Mouse (Mus musculus): ENCODE results near the gene Rbfox3.

Gene Rbfox3

DNA sequence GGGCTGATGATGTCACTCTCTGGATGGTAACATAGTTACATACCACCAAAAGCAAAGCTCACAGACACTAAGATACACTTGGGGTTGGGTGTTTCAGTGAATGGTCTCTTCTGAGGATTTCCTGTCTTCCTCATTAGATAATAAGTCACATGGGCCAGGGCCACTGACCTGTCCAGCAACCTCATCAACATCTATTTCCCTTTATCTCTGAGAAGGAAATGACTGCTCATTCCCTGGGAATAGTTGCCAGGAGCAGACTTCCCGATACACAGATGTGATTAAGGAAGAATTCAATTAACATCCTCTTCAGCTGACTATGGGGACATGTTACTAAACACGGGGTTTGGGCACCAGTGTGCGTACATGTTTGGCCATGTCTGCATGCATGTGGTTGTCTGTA lies 245.2 kb downstream of the Rbfox3 start:
- DNase-seq (ENCODE audit: low spot score), result no peak

DNA sequence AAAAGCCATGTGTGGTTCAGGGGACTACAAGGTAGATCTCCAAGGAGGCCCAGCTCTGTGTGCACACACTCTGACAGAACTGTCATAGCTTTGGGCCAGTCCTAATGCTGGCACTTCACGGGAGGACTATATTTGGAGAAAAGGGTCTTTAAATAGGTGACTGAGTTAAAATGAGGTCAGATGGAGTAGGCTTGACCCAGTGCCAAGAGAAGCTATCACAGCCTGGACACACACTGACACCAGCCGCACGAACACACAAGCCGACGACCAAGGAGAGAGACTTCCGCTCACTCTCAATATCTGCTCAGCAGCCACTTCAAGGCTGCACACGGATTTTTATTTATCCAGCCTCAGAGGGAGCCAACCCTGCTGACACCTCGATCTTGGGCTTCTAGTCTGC lies 248.1 kb downstream of the Rbfox3 start:
- DNase-seq (ENCODE audit: low spot score), result no peak

DNA sequence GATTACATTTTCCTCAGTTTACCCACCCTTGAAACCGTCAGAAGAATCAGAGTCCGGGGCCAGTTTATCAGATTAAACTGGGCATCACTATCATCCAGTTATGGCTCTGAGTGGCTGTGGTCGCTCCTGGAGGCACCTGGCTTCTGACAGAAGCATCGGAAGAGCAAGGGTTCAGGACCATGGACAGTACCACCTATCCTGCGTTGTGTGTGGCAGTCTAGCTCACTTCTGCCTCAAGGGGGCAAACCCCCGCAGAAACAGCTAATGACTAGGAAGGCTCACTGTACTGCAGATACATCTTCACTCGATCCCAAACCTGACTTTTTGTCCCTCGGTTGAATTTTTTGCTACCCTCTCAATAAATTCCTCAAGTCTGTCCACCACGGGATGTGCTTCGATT lies 252.1 kb downstream of the Rbfox3 start:
- peak; percentile 36 for DNase-seq (ENCODE audit: low spot score)

DNA sequence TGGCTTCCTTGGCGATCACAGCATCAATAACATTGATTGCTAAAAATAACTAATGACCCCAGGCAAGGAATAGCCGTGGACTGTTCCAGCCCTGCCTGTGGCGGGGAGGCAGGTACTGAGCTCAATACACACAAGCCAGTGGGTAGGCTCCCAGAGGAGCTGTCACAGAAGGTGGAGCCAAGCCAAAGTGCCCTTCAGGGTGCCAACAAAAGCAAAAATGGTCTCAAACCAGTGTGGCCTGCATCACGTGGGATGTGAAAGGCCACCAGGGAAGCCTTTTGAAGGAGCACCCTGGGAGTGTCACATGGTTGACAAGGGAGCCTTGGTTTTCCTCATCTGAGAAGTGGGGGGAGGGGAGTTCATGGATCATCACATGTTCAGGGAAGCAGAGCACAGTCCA lies 255.6 kb downstream of the Rbfox3 start:
- DNase-seq (ENCODE audit: low spot score), result no peak

DNA sequence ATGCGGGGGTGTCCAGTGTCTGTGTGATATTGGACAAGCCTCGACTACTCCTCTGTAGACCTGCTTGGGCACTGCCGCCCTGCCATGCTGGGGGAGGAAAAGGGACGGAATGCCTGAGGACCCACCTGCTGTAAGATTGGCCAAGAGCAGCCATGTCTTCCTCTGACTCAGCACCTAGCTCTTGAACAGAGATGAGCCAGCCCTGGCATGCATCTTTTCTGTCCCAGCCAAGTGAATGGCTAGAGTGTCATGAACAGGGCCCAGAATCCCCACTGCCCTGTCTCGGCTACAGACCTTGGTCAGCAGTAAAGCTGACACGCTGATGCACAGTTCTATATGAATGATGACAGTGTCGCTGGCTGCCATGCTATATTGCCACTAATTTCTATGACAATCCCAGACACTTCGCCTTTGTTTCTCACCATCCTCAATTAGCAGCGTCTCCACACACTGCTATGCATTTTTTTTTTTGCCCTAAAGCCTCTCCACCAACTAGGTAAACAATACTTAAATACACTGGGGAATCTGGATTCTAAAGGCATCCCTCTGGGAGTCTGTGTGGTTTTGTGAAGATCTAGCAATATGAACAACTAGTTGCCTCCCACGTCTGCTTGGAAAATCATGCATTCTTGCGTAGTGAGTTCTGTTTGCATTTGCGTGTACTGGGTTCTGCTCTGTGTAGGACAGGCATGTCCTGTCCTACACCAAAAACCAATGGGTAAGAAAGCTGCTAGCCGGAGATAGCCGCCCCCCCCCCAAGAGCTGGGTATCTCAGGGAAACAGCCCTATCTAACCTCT lies 257.7 kb downstream of the Rbfox3 start:
- DNase-seq (ENCODE audit: low spot score), result no peak

DNA sequence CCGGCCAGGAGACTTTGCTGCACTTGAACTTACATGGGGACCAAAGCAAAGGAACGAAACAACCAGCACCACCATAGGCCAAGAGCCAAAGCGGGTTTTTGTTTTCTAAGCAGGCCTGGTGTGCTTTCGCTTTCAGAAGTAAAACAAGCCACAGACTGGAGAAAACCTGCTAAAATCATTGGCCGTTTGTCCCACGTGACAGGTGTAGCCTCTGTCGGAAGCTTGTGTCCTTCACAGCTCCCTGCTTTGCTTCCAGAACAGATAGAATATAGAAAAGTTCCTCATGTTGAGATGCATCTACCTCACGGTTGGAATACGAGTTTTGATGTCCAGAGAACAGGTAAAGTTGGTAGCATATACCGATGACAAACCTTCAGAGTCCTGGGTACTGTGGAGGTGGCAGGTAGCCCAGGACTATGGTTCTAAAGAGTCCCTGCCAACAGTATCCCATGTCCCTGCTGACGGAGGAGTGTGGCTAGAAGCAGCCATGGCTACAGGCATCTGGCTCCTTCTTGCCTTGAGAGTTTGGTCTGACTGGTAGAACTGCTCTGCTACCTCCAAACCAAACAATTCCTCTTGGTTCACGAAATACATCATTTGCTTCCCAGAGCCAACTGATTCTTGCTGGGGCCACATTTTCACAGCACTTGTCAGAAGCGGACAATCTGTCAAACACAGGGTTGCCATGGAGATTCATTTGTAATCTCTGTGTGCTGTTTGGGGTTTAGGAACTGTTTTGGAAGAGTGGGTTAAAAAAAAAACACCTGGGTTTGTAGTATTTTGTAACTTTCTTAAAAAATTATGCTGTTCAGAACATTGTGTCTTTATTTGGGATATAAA lies 258.8 kb downstream of the Rbfox3 start:
- DNase-seq (ENCODE audit: low spot score), result no peak

DNA sequence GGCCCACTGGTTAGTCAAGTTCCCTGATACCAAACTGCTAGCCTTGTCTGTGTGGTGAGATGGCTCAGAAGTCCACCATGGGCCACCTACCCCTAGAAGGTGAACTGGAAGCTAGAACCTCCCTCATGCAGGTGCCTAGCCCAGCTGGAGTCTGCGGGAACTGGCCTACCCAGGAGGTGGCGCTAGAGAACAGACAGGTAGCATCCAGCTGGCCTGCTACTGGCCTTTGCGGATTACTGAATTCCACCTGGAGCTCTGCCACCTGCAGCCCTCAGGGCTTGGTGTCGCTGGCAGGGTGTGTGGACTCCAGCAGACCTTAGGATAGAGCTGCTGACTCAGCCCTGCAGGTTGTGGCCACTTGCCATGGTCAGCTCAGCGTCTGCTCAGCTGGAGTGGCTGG lies 263.0 kb downstream of the Rbfox3 start:
- no peak for DNase-seq (ENCODE audit: low spot score)

DNA sequence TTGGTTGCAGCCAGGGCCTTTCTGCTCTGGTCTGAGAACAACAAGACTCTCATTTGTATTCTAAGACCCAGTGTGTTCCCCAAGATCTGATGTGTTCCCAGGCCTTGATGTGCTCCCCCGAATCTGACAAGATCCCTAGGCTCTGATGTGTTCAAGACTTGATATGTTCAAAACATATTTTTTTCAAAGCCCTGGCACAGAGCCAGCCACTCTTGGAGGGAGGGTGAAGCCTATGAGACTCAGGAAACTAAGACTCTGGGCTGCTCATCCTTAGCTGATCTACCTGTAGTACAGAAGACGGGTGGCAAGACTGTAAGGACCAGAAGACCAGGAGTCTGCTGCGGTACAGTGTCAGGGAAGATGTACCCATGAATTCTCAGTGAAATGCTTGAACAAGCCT lies 264.5 kb downstream of the Rbfox3 start:
- no peak for DNase-seq (ENCODE audit: low spot score)

DNA sequence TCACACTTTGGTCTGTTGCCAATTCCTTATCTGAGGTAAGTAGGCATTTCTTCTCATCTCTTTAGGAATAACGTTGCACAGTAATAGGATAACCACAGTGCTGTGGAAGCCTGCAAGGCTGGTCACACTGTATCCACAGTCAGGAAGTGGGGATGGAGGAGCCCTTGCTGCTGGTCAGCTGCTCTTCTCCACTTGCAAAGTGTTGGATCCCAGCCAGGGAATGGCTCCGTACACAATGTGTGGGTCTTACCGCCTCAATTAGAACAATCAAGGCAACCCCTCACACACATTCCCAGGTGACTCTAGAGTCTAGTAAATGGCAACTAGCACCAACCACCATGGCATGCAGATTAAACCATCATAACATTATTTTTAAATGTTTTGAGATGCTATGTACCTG lies 266.2 kb downstream of the Rbfox3 start:
- DNase-seq (ENCODE audit: low spot score), result no peak

DNA sequence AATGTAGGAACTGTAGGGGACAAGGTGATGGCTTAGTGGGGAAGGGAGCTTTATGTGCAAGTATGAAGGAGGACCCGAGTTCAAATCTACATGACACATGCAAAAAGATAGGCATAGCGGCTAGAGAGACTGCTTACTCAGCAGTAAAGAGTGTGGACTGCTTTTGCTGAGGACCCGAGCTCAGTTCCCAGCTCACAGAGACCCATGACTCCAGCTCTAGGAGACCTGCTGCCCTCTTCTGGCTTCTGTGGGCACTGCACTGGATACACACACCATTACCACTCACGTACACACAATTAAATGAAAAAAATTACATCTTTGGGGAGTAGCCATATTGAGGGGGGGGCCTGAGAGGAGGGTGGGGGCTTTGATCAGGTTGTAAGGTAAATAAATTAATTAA lies 270.7 kb downstream of the Rbfox3 start:
- no peak for DNase-seq (ENCODE audit: low spot score)

DNA sequence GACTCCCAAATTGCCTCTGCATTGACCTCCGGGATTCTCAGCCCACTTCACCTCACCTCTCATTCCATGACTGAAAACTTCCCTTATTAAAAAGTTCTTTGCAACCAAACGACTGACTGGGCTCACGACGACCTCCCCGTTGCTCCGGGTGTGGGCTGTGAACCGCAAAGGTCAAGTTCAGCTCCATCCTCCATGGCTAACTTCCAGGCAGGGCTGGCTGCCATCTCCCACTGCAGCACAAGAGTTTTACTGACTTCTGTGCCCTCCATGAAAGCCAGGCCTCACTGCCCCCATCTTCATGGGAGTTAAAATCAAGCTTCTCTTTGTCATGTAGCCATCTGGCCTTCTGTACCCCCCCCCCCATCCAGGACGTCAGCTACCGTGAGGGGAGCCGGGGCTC lies 273.7 kb downstream of the Rbfox3 start:
- no peak for DNase-seq (ENCODE audit: low spot score)

DNA sequence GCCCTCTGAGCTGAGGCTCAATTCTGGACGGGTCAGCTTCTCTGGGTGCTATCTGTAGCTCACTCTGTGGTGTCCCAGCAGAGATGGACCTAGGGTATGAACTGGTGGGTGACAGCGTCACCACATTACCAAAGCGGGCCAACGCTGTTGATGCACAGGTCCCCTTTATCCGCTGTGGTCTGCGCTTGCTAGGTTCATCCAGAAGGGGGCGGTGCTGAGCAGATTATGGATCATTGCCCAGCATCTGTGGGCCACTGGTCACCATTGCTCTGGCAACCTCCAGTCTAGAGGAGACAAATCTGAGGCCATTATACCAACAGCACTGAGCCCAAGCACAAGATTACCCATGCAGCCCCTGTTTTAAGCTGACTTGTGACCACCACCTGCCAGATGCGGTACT lies 276.8 kb downstream of the Rbfox3 start:
- no peak for DNase-seq (ENCODE audit: low spot score)

DNA sequence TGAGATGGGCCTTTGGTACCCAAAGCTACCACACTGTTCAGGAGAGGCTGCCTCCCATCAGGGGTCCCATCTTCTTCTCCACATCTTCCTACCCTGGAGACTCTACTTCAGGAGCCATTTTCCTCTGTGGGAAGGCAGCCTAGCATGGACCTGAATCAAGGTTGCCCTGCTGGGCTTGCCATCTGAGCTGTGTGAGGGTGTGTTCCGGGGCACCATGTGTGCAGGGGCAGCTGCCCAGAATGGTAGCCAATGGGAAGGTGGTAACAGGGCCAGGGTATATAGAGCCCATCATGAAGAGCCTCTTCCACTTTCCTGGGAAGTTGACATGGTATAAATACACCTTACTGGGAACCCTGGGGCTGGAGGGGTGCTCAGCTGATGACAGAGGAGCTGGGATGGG lies 281.7 kb downstream of the Rbfox3 start:
- DNase-seq (ENCODE audit: low spot score), result no peak

DNA sequence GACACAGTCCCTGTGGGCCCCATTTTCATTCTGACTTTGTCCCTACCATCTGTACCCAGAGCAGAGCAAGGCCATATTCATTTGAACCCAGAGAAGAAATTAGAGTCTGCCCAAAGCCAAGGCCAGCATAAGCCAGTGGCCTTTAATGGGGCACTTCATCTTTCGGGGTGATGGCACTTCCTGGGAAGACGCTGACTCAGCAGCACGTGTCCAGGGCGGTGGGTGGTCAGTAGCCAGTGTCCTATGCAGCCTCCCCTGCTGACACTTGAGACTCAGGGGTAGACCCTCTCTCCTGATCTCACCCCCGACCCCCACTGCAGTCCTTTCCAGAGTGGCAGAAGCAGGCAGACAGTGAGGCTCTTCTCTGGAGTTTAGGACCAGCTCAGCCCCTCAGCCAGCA lies 283.9 kb downstream of the Rbfox3 start:
- DNase-seq (ENCODE audit: low spot score), result no peak

DNA sequence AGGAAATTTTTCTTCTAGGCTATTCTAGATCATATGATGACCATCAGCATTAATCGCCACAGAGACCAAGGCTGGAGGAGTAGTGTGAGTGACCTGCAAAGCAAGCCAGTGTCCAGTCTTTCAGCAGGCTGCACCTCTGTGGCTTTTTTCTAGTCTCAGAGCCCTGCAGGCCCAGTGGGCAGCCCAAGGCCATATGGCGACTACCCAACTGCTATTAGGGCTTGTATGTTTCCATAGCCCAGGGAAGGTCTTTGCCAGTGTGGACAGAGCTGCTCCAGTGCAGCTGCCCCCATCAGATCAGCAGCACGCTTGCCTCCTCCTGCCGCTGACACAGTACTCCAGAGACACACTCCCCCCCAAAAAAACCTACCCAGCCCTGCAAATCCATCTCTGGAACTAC lies 290.5 kb downstream of the Rbfox3 start:
- no peak for DNase-seq (ENCODE audit: low spot score)

DNA sequence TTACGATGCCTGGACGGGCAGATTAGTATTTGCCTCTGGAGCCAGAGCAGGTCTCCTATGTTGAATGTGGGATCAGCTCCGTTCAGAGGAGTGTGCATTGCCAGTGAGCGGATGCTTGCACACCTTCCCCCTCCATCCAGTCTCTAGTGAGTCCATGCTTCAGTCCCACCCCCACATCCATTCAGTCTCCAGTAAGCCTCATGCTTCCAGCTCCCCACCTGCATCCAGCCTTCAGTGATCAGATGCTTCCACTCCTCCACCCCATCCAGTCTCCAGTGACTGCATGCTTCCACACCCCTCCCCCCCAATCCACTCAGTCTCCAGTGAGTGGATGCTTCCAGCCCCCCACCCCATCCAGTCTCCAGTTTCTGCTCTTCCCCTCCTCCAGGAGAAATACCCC lies 297.3 kb downstream of the Rbfox3 start:
- no peak for DNase-seq (ENCODE audit: low spot score)

DNA sequence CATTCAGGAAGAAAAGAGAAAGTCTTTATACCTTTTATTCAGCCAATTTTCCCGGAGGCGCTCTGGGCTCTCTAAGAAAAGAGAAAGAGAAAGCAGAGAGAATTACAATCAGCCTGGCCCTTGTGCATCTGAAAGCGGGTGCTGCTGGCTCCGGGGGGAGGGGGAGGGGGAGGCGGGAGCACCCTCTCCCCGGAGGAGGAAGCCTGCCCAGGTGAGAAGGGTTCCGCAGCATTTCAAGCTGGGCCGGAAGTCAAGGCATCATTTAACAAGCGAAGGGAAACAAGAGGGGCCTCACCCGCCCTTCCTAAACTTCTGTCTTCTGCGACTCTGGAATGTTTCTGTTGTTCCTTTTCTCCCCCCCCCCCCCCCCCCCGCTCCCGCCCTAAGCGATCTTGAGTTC lies 301.3 kb downstream of the Rbfox3 start:
- DNase-seq (ENCODE audit: low spot score), result no peak

DNA sequence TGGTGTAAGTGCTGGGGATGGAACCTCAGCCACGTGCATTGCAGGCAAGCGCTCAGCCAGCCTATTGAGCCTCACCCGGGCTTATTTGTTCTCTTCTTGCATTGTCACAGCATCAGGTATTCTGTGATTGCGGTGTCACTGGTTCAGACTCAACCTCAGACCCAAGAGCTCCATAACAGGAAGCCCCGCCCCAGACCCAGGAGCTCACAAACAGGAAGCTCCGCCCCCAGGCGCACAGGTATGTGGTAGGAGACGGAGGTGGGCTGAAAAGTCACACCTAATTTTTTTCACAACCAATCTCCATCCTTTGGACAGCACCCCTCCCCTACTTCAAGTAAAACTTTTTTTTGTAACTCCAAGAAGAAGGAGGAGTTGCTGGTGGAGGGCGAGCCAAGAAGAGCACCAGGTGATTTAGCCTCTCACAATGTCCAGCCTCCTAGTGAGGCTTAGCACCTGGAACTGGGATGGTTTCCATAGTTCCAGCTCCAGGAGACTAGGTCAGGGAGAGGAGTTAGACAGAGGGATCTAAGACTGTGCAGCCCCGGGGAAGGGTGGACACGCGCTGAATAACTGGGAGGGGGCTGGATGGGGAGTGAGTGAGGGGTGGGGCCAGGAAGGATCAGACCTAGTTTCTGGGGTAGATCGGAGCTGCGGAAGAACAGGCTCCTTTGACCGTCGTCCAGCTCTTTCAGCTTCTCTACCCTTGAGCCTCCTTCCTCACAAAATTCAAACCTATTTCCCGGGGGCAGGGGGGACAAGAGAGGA lies 302.0 kb downstream of the Rbfox3 start:
- DNase-seq (ENCODE audit: low spot score), result no peak

DNA sequence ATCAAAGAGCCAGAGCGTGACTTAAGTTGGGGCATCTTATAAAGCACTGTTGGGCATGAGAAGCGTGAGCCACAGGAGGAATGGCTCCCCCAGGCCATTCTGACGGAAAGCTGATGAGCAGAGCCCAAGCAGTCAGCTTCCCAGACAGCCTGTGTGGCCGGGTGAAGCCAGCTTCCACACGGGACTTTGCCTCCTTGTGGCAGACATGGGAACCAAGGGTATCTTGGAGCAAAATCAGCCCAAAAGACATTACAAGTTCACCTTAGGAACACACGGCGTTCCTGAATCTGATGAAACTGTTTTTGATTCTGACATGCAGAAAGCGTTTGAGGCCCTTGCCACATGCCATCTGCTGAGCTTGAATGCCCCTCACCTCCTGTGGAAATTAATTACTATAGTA lies 303.5 kb downstream of the Rbfox3 start:
- no peak for DNase-seq (ENCODE audit: low spot score)

DNA sequence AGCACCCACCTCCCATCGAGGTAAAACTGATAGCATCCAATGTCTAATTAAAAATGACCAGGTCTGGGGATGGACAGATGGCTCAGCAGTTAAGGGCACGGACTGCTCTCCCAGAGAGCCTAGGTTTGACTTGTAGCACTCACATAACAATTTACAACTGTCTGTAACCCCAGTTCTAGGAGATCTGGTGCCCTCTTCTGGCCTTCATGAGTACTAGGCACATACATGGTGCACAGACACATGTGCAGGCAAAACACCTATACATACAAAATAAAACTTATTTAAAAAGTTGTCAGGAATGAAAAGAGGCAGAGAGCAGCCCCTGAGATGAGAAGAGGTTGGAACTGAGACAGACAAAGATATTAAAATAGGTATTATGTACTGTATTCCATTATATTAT lies 305.8 kb downstream of the Rbfox3 start:
- DNase-seq (ENCODE audit: low spot score), result no peak

DNA sequence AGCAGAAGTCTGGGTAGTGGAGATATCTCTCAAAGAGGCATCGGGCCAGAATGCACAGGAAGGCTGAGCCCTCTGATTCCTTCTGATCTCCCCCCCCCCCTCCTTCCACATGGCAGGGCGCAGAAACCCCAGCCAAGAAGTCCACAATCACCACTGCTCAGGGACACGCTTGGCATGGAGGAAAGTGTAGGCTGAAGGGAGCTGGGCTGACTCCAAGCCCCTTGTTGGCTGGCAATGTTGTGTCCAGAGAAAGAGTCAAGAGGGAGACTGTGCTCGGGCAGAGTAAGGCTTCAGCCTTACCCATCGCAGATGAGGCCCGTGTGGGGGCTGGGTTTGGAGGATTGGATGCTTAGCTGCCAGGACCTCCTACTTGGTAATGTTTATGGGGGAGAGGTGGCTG lies 307.2 kb downstream of the Rbfox3 start:
- no peak for DNase-seq (ENCODE audit: low spot score)

DNA sequence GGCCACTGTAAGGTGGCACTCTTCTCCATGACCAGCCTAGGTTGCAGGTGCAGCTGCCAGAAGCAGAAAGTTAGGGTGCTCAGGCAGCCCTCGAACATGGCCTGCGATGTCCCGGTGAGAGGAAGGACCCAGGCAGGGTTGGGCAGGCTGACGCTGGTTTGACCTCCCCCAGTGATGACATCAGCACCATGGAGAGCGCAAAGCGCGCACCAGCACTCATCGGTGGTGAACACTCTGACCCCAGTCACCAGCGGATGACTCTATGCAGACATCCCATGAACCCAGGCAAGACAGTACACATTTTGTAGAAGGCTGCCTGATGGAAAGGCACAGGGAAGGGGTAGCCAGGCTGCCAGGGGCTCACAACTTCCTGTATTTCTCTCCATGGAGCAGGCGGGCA lies 308.3 kb downstream of the Rbfox3 start:
- no peak for DNase-seq (ENCODE audit: low spot score)

DNA sequence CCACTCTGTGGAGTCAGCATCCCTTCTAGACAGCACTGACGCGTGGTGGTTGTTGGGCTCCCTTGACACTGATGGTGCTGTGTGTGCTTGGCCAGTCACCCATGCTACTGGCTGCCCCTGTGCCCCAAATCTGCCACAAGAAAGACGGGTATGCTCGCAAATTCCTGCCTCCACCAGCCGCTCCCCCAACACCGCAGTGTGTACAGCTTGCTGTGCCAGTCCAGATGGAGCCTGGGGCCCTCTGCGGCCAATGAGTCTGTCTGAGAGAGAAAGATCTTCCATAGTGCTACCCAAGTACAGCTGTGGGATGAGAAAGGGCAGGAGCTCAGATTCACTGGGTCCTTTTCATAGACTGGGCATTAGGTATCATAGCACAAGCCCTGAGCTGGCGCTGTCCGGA lies 309.9 kb downstream of the Rbfox3 start:
- no peak for DNase-seq (ENCODE audit: low spot score)

All from adipocyte (in vitro differentiated cells).